Mouse (Mus musculus) telencephalon, adult 2 months (tissue): ENCODE measurements around the gene Bod1l.

ENCODE experiments used
- DNase-seq: peaks from one replicate; pipeline ENCODE4 v3.0.0-alpha.2; 2011; ENCODE audit warnings: low read depth, low spot score

Gene Bod1l

GRCm38 (mm10) chr5:41801622-41802021 is 42.5 kb downstream of the Bod1l start:
- no peak for DNase-seq

GRCm38 (mm10) chr5:41794434-41794833 is 49.7 kb downstream of the Bod1l start:
- DNase-seq = peak; percentile 33

- DNase-seq = no peak
These were observed 53.6 kb downstream of the Bod1l start for GRCm38 (mm10) chr5:41790517-41790916.

GRCm38 (mm10) chr5:41788877-41789276 is 55.2 kb downstream of the Bod1l start:
- DNase-seq = no peak

- DNase-seq = no peak
These were observed 62.2 kb downstream of the Bod1l start for GRCm38 (mm10) chr5:41781890-41782289.

- no peak for DNase-seq
These were observed 64.1 kb downstream of the Bod1l start for GRCm38 (mm10) chr5:41780026-41780425.

- DNase-seq = no peak
These were observed 68.4 kb downstream of the Bod1l start for GRCm38 (mm10) chr5:41775728-41776127.

GRCm38 (mm10) chr5:41775273-41775672 is 68.8 kb downstream of the Bod1l start:
- no peak for DNase-seq

- DNase-seq = peak; percentile 68
These were observed 75.6 kb downstream of the Bod1l start for GRCm38 (mm10) chr5:41768382-41769040.

GRCm38 (mm10) chr5:41767296-41768200 is 76.6 kb downstream of the Bod1l start:
- no peak for DNase-seq

GRCm38 (mm10) chr5:41766406-41767010 is 77.6 kb downstream of the Bod1l start:
- DNase-seq = no peak

GRCm38 (mm10) chr5:41765626-41766405 is 78.3 kb downstream of the Bod1l start:
- DNase-seq = no peak

GRCm38 (mm10) chr5:41763731-41764721 is 80.1 kb downstream of the Bod1l start, which contains the start of gene Nkx3-2:
Gene Nkx3-2 (minus strand): TSS chr5:41764501.
- DNase-seq = no peak

- no peak for DNase-seq
These were observed 81.0 kb downstream of the Bod1l start for GRCm38 (mm10) chr5:41762947-41763730.

- no peak for DNase-seq
These were observed 81.8 kb downstream of the Bod1l start for GRCm38 (mm10) chr5:41762141-41762946.

GRCm38 (mm10) chr5:41761509-41762140 is 82.5 kb downstream of the Bod1l start:
- no peak for DNase-seq

GRCm38 (mm10) chr5:41760831-41761508 is 83.1 kb downstream of the Bod1l start:
- DNase-seq = no peak

GRCm38 (mm10) chr5:41760071-41760470 is 84.0 kb downstream of the Bod1l start:
- no peak for DNase-seq
